Mouse (Mus musculus): ENCODE results near the gene Rbms2. TPM values are rescaled to one million over a fixed set of nuclear protein-coding genes. Genes with fewer than 3 reads are reported as not detected.

The Rbms2 gene
- polyA plus RNA-seq, 1 experiment, result 116 TPM

GRCm38 (mm10) chr10:128148789-128149365, 31.2 kb downstream of the Rbms2 start:
- WGBS, result 71% methylated on average over 5 of the region's 5 CpGs
- TF ChIP-seq POLR2A (IDR thresholded peaks at IDR 0.05; ENCODE audit: borderline replicate concordance, extremely low read depth, low read depth, low read length) (no peak), CTCF (IDR thresholded peaks at IDR 0.05; ENCODE audit: insufficient read depth, low read length) (no peak)
- DNase-seq, result no peak
- no peak overlapping the region for H3K4me3 ChIP-seq (replicated peaks; ENCODE audit: extremely low read depth, low read depth, low read length)
- H3K4me1 ChIP-seq (ENCODE audit: control insufficient read depth, insufficient read depth, low read length), result peaks cover 11% of the 10 kb centered on the region

- TF ChIP-seq POLR2A (IDR thresholded peaks at IDR 0.05; ENCODE audit: borderline replicate concordance, extremely low read depth, low read depth, low read length) (no peak), CTCF (IDR thresholded peaks at IDR 0.05; ENCODE audit: insufficient read depth, low read length) (no peak)
- no peak for DNase-seq
- Histone ChIP-seq H3K4me3 (replicated peaks; ENCODE audit: extremely low read depth, low read depth, low read length) (no peak overlapping the region), H3K4me1 (ENCODE audit: control insufficient read depth, insufficient read depth, low read length) (peaks cover 6% of the 10 kb centered on the region)
- 49% methylated on average over 2 of the region's 2 CpGs for WGBS
These were observed 35.1 kb downstream of the Rbms2 start for GRCm38 (mm10) chr10:128144961-128145360.

- H3K4me3 ChIP-seq (replicated peaks; ENCODE audit: extremely low read depth, low read depth, low read length), result no peak overlapping the region
- H3K4me1 ChIP-seq (ENCODE audit: control insufficient read depth, insufficient read depth, low read length), result peaks cover 4% of the 10 kb centered on the region; the same call in 1 of the 2 replicates
- TF ChIP-seq CTCF (IDR thresholded peaks at IDR 0.05; ENCODE audit: insufficient read depth, low read length), result no peak
- TF ChIP-seq POLR2A (IDR thresholded peaks at IDR 0.05; ENCODE audit: borderline replicate concordance, extremely low read depth, low read depth, low read length), result no peak
- no peak for DNase-seq
- 49% methylated on average over 4 of the region's 4 CpGs for WGBS
These were observed 36.4 kb downstream of the Rbms2 start for GRCm38 (mm10) chr10:128143659-128144058.

GRCm38 (mm10) chr10:128142165-128142564, 37.9 kb downstream of the Rbms2 start:
- 65% methylated on average over 2 of the region's 2 CpGs for WGBS
- peaks cover 4% of the 10 kb centered on the region; the same call in 1 of the 2 replicates for H3K4me1 ChIP-seq (ENCODE audit: control insufficient read depth, insufficient read depth, low read length)
- TF ChIP-seq CTCF (IDR thresholded peaks at IDR 0.05; ENCODE audit: insufficient read depth, low read length), result no peak
- TF ChIP-seq POLR2A (IDR thresholded peaks at IDR 0.05; ENCODE audit: borderline replicate concordance, extremely low read depth, low read depth, low read length), result no peak
- no peak overlapping the region for H3K4me3 ChIP-seq (replicated peaks; ENCODE audit: extremely low read depth, low read depth, low read length)
- no peak for DNase-seq

- WGBS, result 61% methylated on average over 12 of the region's 12 CpGs
These were observed 39.7 kb downstream of the Rbms2 start for GRCm38 (mm10) chr10:128140236-128140952.

GRCm38 (mm10) chr10:128135374-128135773, 44.7 kb downstream of the Rbms2 start:
- DNase-seq, result no peak
- no peak overlapping the region for H3K4me3 ChIP-seq (replicated peaks; ENCODE audit: extremely low read depth, low read depth, low read length)
- no peak for TF ChIP-seq CTCF (IDR thresholded peaks at IDR 0.05; ENCODE audit: insufficient read depth, low read length)
- no peak for TF ChIP-seq POLR2A (IDR thresholded peaks at IDR 0.05; ENCODE audit: borderline replicate concordance, extremely low read depth, low read depth, low read length)
- 73% methylated on average over 6 of the region's 6 CpGs for WGBS
- no peaks in the 10 kb centered on the region for H3K4me1 ChIP-seq (ENCODE audit: control insufficient read depth, insufficient read depth, low read length)

More at GRCm38 (mm10) chr10:128140236-128140952, 39.7 kb downstream of the Rbms2 start:
- H3K4me3 ChIP-seq (replicated peaks; ENCODE audit: extremely low read depth, low read depth, low read length), result no peak overlapping the region
- DNase-seq, result no peak
- peaks cover 2% of the 10 kb centered on the region; the same call in 1 of the 2 replicates for H3K4me1 ChIP-seq (ENCODE audit: control insufficient read depth, insufficient read depth, low read length)
- peak; percentile 47; the same call in 1 of the 2 replicates for TF ChIP-seq CTCF (IDR thresholded peaks at IDR 0.05; ENCODE audit: insufficient read depth, low read length)
- TF ChIP-seq POLR2A (IDR thresholded peaks at IDR 0.05; ENCODE audit: borderline replicate concordance, extremely low read depth, low read depth, low read length), result no peak

GRCm38 (mm10) chr10:128133650-128134332, 46.3 kb downstream of the Rbms2 start:
- Histone ChIP-seq H3K4me1 (ENCODE audit: control insufficient read depth, insufficient read depth, low read length) (no peaks in the 10 kb centered on the region), H3K4me3 (replicated peaks; ENCODE audit: extremely low read depth, low read depth, low read length) (no peak overlapping the region)
- TF ChIP-seq POLR2A (IDR thresholded peaks at IDR 0.05; ENCODE audit: borderline replicate concordance, extremely low read depth, low read depth, low read length), result no peak
- no peak for TF ChIP-seq CTCF (IDR thresholded peaks at IDR 0.05; ENCODE audit: insufficient read depth, low read length)
- DNase-seq, result no peak
- WGBS, result 60% methylated on average over 13 of the region's 13 CpGs

- H3K4me1 ChIP-seq (ENCODE audit: control insufficient read depth, insufficient read depth, low read length), result no peaks in the 10 kb centered on the region
- no peak for DNase-seq
- H3K4me3 ChIP-seq (replicated peaks; ENCODE audit: extremely low read depth, low read depth, low read length), result no peak overlapping the region
- no peak for TF ChIP-seq POLR2A (IDR thresholded peaks at IDR 0.05; ENCODE audit: borderline replicate concordance, extremely low read depth, low read depth, low read length)
These were observed 48.3 kb downstream of the Rbms2 start for GRCm38 (mm10) chr10:128131812-128132211.

- H3K4me1 ChIP-seq (ENCODE audit: control insufficient read depth, insufficient read depth, low read length), result no peaks in the 10 kb centered on the region
- no peak for DNase-seq
- TF ChIP-seq POLR2A (IDR thresholded peaks at IDR 0.05; ENCODE audit: borderline replicate concordance, extremely low read depth, low read depth, low read length), result no peak
- no peak for TF ChIP-seq CTCF (IDR thresholded peaks at IDR 0.05; ENCODE audit: insufficient read depth, low read length)
- H3K4me3 ChIP-seq (replicated peaks; ENCODE audit: extremely low read depth, low read depth, low read length), result no peak overlapping the region
- WGBS, result 60% methylated on average over 3 of the region's 3 CpGs
These were observed 48.8 kb downstream of the Rbms2 start for GRCm38 (mm10) chr10:128131297-128131696.

Data from lung, adult 2 months (tissue).